Mouse (Mus musculus) intestine, embryonic 14.5 days (tissue): Measurements from ENCODE around the gene Slc9a9. TPM values are rescaled to one million over a fixed set of nuclear protein-coding genes. Genes with fewer than 3 reads are reported as not detected.
A peak's percentile ranks its signal among the peaks of the same experiment; 100 is the strongest.

Experiments
- ATAC-seq: fragments of 200-750 bp; cut with Nextera tagmentation; replicated peaks from 2 replicates; pipeline ENCODE4 v1.8.0; 2017; ENCODE audit warnings: low read depth, moderate number of reproducible peaks, moderate TSS enrichment, moderate library complexity; ENCODE audit not compliant: low FRiP score, low TSS enrichment
- DNase-seq: peaks from one replicate; pipeline ENCODE4 v3.0.0-alpha.2; 2018; ENCODE audit warnings: low spot score
- H3K27ac ChIP-seq: fragments of 300-500 bp; sonication (generic); 2 replicates; pipeline ENCODE4 v1.5.1; 2014; ENCODE audit warnings: low read depth, mild to moderate bottlenecking, control low read depth
- H3K27me3 ChIP-seq: fragments of 300-500 bp; sonication (generic); replicated peaks from 2 replicates; pipeline ENCODE4 v1.6.1; 2014; ENCODE audit warnings: low read length, control low read depth; ENCODE audit not compliant: control insufficient read depth, insufficient read depth
- H3K36me3 ChIP-seq: fragments of 300-500 bp; sonication (generic); 2 replicates; pipeline ENCODE4 v1.6.1; 2014; ENCODE audit warnings: low read length, control low read depth; ENCODE audit not compliant: control insufficient read depth, insufficient read depth
- H3K4me1 ChIP-seq: fragments of 300-500 bp; sonication (generic); replicated peaks from 2 replicates; pipeline ENCODE4 v1.6.1; 2014; ENCODE audit warnings: low read length, control low read depth, mixed read lengths; ENCODE audit not compliant: control insufficient read depth, insufficient read depth
- H3K4me2 ChIP-seq: fragments of 300-500 bp; sonication (generic); 2 replicates; pipeline ENCODE4 v1.6.1; 2014; ENCODE audit warnings: low read length
- H3K4me3 ChIP-seq: fragments of 300-500 bp; sonication (generic); 2 replicates; pipeline ENCODE4 v1.5.1; 2014; ENCODE audit warnings: low read depth, low read length, control low read depth, mixed read lengths
- H3K9ac ChIP-seq: fragments of 300-500 bp; sonication (generic); 2 replicates; pipeline ENCODE4 v1.6.1; 2014; ENCODE audit warnings: mild to moderate bottlenecking, low read length
- H3K9me3 ChIP-seq: fragments of 300-500 bp; sonication (generic); 2 replicates; pipeline ENCODE4 v1.6.1; 2016; ENCODE audit warnings: low read length, control low read depth; ENCODE audit not compliant: control insufficient read depth
- WGBS: fragments of 180-500 bp; shearing (Covaris S2); extraction: QIAGEN DNeasy Blood & Tissue Kit; methylation state at CpG from one replicate; pipeline ENCODE4 v1.1.7; 2014; 5-methylcytosine and 5-hydroxymethylcytosine counted together
- polyA plus RNA-seq: library from polyadenylated mRNA; unstranded; fragments of >200 nt; fragmentation: Nextera tagmentation; extraction: Ambion mirVana; gene quantifications from 2 replicates; pipeline ENCODE4 v1.2.1, GENCODE M21; 2014

Slc9a9 gene
- polyA plus RNA-seq, 1 experiment from 2014 or later: 2.9 TPM

GRCm38 (mm10) chr9:95186386-95187289 lies 516.9 kb downstream of the Slc9a9 start:
- Histone ChIP-seq H3K27me3 (no peaks in the 10 kb centered on the region), H3K36me3 (no peaks in the 10 kb centered on the region), H3K4me1 (peaks cover 25% of the 10 kb centered on the region), H3K27ac (peak overlapping the region; percentile 68), H3K9me3 (no peaks in the 10 kb centered on the region), H3K9ac (no peak overlapping the region), H3K4me2 (no peak overlapping the region), H3K4me3 (no peak overlapping the region)
- DNase-seq: no peak
- WGBS: 46% methylated on average over 15 of the region's 15 CpGs
- ATAC-seq: 0 out of 2 replicates have a peak, but pooled peaks have one; percentile 20

GRCm38 (mm10) chr9:95188362-95189217 lies 518.9 kb downstream of the Slc9a9 start:
- no peak overlapping the region for H3K4me2 ChIP-seq
- WGBS: 40% methylated on average over 8 of the region's 8 CpGs
- ATAC-seq (no peak), DNase-seq (no peak)
- H3K4me3 ChIP-seq: no peak overlapping the region
- H3K4me1 ChIP-seq: peaks cover 37% of the 10 kb centered on the region
- no peaks in the 10 kb centered on the region for H3K27me3 ChIP-seq
- no peak overlapping the region for H3K9ac ChIP-seq
- no peaks in the 10 kb centered on the region for H3K9me3 ChIP-seq
- H3K27ac ChIP-seq: peak overlapping the region; percentile 29; the same call in 1 of the 2 replicates
- no peaks in the 10 kb centered on the region for H3K36me3 ChIP-seq

GRCm38 (mm10) chr9:95189218-95189605 lies 519.5 kb downstream of the Slc9a9 start:
- no peak for DNase-seq
- Histone ChIP-seq H3K4me1 (peaks cover 42% of the 10 kb centered on the region), H3K4me3 (no peak overlapping the region), H3K4me2 (no peak overlapping the region), H3K27me3 (no peaks in the 10 kb centered on the region), H3K36me3 (no peaks in the 10 kb centered on the region), H3K9me3 (no peaks in the 10 kb centered on the region), H3K9ac (no peak overlapping the region), H3K27ac (peak overlapping the region; percentile 29; the same call in 1 of the 2 replicates)
- ATAC-seq: no peak
- 67% methylated on average over 4 of the region's 4 CpGs for WGBS

- no peak for ATAC-seq
- Histone ChIP-seq H3K4me3 (no peak overlapping the region), H3K4me2 (no peak overlapping the region), H3K4me1 (peaks cover 46% of the 10 kb centered on the region), H3K27me3 (no peaks in the 10 kb centered on the region), H3K27ac (peak overlapping the region; percentile 83; the same call in 1 of the 2 replicates), H3K9ac (no peak overlapping the region), H3K9me3 (no peaks in the 10 kb centered on the region), H3K36me3 (no peaks in the 10 kb centered on the region)
- no peak for DNase-seq
- WGBS: 59% methylated on average over 6 of the region's 6 CpGs
These were observed 521.7 kb downstream of the Slc9a9 start for GRCm38 (mm10) chr9:95191442-95191841.

GRCm38 (mm10) chr9:95192901-95193532 lies 523.3 kb downstream of the Slc9a9 start:
- 70% methylated on average over 8 of the region's 8 CpGs for WGBS
- Histone ChIP-seq H3K27me3 (no peaks in the 10 kb centered on the region), H3K9ac (no peak overlapping the region), H3K4me3 (no peak overlapping the region), H3K9me3 (no peaks in the 10 kb centered on the region), H3K27ac (peak overlapping the region; percentile 83; the same call in 1 of the 2 replicates), H3K36me3 (no peaks in the 10 kb centered on the region), H3K4me2 (no peak overlapping the region), H3K4me1 (peaks cover 37% of the 10 kb centered on the region)
- ATAC-seq (no peak), DNase-seq (no peak)

GRCm38 (mm10) chr9:95193672-95194071 lies 524.0 kb downstream of the Slc9a9 start:
- peak overlapping the region; percentile 83 for H3K27ac ChIP-seq
- no peaks in the 10 kb centered on the region for H3K36me3 ChIP-seq
- DNase-seq: no peak
- 32% methylated on average over 3 of the region's 3 CpGs for WGBS
- no peak overlapping the region for H3K4me2 ChIP-seq
- no peak overlapping the region for H3K4me3 ChIP-seq
- H3K9ac ChIP-seq: no peak overlapping the region
- no peaks in the 10 kb centered on the region for H3K27me3 ChIP-seq
- ATAC-seq: 0 out of 2 replicates have a peak, but pooled peaks have one; percentile 37
- peaks cover 30% of the 10 kb centered on the region for H3K4me1 ChIP-seq
- no peaks in the 10 kb centered on the region for H3K9me3 ChIP-seq

GRCm38 (mm10) chr9:95194158-95194557 lies 524.4 kb downstream of the Slc9a9 start:
- Histone ChIP-seq H3K4me2 (no peak overlapping the region; the same call in 1 of the 2 replicates), H3K4me1 (peaks cover 26% of the 10 kb centered on the region), H3K27ac (peak overlapping the region; percentile 83), H3K27me3 (no peaks in the 10 kb centered on the region), H3K9ac (no peak overlapping the region), H3K4me3 (no peak overlapping the region), H3K36me3 (no peaks in the 10 kb centered on the region), H3K9me3 (no peaks in the 10 kb centered on the region)
- ATAC-seq: peak; percentile 68
- peak; percentile 72 for DNase-seq
- 34% methylated on average over 5 of the region's 5 CpGs for WGBS

GRCm38 (mm10) chr9:95207661-95208060 lies 538.0 kb downstream of the Slc9a9 start:
- H3K36me3 ChIP-seq: no peaks in the 10 kb centered on the region
- H3K4me3 ChIP-seq: no peak overlapping the region
- no peak for DNase-seq
- H3K27ac ChIP-seq: no peak overlapping the region
- no peak for ATAC-seq
- H3K9me3 ChIP-seq: no peaks in the 10 kb centered on the region
- H3K4me2 ChIP-seq: no peak overlapping the region
- 87% methylated on average over 7 of the region's 7 CpGs for WGBS
- no peaks in the 10 kb centered on the region for H3K27me3 ChIP-seq
- H3K4me1 ChIP-seq: no peaks in the 10 kb centered on the region
- H3K9ac ChIP-seq: no peak overlapping the region
